Mouse (Mus musculus): Measurements from ENCODE around the gene Tifa. TPM values are rescaled to one million over a fixed set of nuclear protein-coding genes. Genes with fewer than 3 reads are reported as not detected.
A peak's percentile ranks its signal among the peaks of the same experiment; 100 is the strongest.

Gene Tifa
- total and polyA plus RNA-seq, 2 experiments from 2014 or later = 2.7 to 4.2 TPM

DNA sequence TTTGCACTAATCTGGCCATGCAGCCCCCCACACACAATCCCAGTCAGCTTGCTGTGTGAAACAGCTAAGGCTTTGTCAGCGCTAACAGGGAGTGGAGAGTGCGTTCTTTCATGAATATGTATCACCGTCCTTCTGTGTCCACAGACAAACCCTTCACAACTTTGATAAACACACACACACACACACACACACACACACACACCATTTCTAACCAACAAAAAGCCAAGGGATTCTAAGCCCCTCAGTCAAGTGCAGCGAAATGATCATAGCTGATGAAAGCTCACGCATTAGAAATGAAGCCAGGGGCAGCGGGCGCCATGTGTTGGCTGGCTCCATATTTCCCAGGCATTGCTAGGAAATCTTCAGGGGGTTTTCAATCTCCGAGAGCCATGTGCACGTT is 40.3 kb upstream of the Tifa start:
- ATAC-seq (peak; percentile 78), DNase-seq (peak; percentile 66)
- 5% methylated on average over 9 of the region's 9 CpGs for WGBS
- Histone ChIP-seq H3K9me3 (ENCODE audit: low read length) (no peaks in the 10 kb centered on the region), H3K27ac (ENCODE audit: low read depth, low read length) (peak overlapping the region; percentile 47; the same call in 1 of the 2 replicates), H3K36me3 (ENCODE audit: insufficient read depth) (no peaks in the 10 kb centered on the region), H3K27me3 (ENCODE audit: insufficient read depth, low read length) (no peaks in the 10 kb centered on the region), H3K4me1 (ENCODE audit: insufficient read depth) (peaks cover 10% of the 10 kb centered on the region), H3K4me2 (ENCODE audit: low read depth) (peak overlapping the region; percentile 57), H3K9ac (peak overlapping the region; percentile 25; the same call in 1 of the 2 replicates), H3K4me3 (ENCODE audit: low read depth, low read length) (peak overlapping the region; percentile 25)
- TF ChIP-seq CTCF (IDR thresholded peaks at IDR 0.05; ENCODE audit: low read depth) = no peak

GRCm38 (mm10) chr3:127749981-127750562 is 39.5 kb upstream of the Tifa start:
- Histone ChIP-seq H3K4me2 (ENCODE audit: low read depth) (peak overlapping the region; percentile 57), H3K4me1 (ENCODE audit: insufficient read depth) (peaks cover 10% of the 10 kb centered on the region), H3K9ac (no peak overlapping the region), H3K9me3 (ENCODE audit: low read length) (no peaks in the 10 kb centered on the region), H3K27ac (ENCODE audit: low read depth, low read length) (no peak overlapping the region), H3K27me3 (ENCODE audit: insufficient read depth, low read length) (no peaks in the 10 kb centered on the region), H3K4me3 (ENCODE audit: low read depth, low read length) (peak overlapping the region; percentile 25), H3K36me3 (ENCODE audit: insufficient read depth) (no peaks in the 10 kb centered on the region)
- ATAC-seq = peak; percentile 34; the same call in 1 of the 2 replicates
- peak; percentile 48 for DNase-seq
- no peak for TF ChIP-seq CTCF (IDR thresholded peaks at IDR 0.05; ENCODE audit: low read depth)
- 3% methylated on average over 12 of the region's 12 CpGs for WGBS

GRCm38 (mm10) chr3:127756458-127756857 is 33.1 kb upstream of the Tifa start:
- Histone ChIP-seq H3K9me3 (ENCODE audit: low read length) (no peaks in the 10 kb centered on the region), H3K4me2 (ENCODE audit: low read depth) (no peak overlapping the region), H3K4me3 (ENCODE audit: low read depth, low read length) (no peak overlapping the region), H3K4me1 (ENCODE audit: insufficient read depth) (no peaks in the 10 kb centered on the region), H3K27ac (ENCODE audit: low read depth, low read length) (no peak overlapping the region), H3K36me3 (ENCODE audit: insufficient read depth) (no peaks in the 10 kb centered on the region), H3K9ac (no peak overlapping the region), H3K27me3 (ENCODE audit: insufficient read depth, low read length) (no peaks in the 10 kb centered on the region)
- 86% methylated on average over 6 of the region's 6 CpGs for WGBS
- DNase-seq (no peak), ATAC-seq (no peak)
- TF ChIP-seq CTCF (IDR thresholded peaks at IDR 0.05; ENCODE audit: low read depth) = no peak

DNA sequence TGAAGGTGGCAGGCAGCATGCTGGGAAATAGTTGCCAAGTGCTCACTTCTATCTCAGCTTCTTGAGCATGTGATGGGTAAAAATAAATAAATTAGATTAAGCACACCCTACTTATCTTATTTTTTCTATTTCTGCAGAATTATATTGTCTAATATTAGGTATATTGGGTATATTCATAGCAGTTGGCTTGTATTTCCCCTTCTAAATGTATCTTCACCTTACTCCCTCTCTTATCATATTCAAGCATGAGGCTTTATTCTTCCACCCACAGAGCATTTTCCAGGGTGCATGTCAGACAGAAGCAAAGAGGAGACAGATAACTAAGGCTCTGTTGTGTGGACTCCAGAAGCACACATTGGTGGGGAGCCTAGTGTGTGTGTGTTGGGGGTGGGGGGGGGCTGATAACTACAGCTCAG is 31.7 kb upstream of the Tifa start:
- Histone ChIP-seq H3K4me1 (ENCODE audit: insufficient read depth) (no peaks in the 10 kb centered on the region), H3K36me3 (ENCODE audit: insufficient read depth) (no peaks in the 10 kb centered on the region), H3K4me2 (ENCODE audit: low read depth) (no peak overlapping the region), H3K27me3 (ENCODE audit: insufficient read depth, low read length) (no peaks in the 10 kb centered on the region), H3K9ac (no peak overlapping the region), H3K9me3 (ENCODE audit: low read length) (no peaks in the 10 kb centered on the region), H3K27ac (ENCODE audit: low read depth, low read length) (no peak overlapping the region), H3K4me3 (ENCODE audit: low read depth, low read length) (no peak overlapping the region)
- DNase-seq (no peak), ATAC-seq (no peak)
- no peak for TF ChIP-seq CTCF (IDR thresholded peaks at IDR 0.05; ENCODE audit: low read depth)

DNA sequence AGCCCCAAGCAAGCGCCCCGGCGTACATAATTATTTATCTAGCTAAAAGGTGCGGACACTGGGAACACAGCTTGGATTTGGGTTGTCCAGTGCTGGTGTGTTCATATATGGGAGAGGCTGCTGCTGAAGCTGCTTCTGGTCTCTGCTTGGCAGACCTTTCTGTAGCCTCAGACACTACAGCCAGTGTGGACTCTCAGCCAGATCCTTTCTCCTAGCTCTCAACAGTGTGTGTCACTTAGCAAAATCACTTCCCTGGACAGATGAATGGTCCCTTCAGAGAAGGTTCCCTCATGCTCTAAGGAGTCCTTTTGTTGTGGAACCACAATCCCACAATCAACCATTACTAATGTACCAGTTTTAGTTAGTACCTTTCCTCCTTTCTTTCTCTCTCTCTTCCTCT is 30.8 kb upstream of the Tifa start:
- Histone ChIP-seq H3K4me2 (ENCODE audit: low read depth) (no peak overlapping the region), H3K9ac (no peak overlapping the region), H3K36me3 (ENCODE audit: insufficient read depth) (no peaks in the 10 kb centered on the region), H3K4me1 (ENCODE audit: insufficient read depth) (no peaks in the 10 kb centered on the region), H3K27ac (ENCODE audit: low read depth, low read length) (no peak overlapping the region), H3K9me3 (ENCODE audit: low read length) (no peaks in the 10 kb centered on the region), H3K4me3 (ENCODE audit: low read depth, low read length) (no peak overlapping the region), H3K27me3 (ENCODE audit: insufficient read depth, low read length) (no peaks in the 10 kb centered on the region)
- ATAC-seq (peak; percentile 34; the same call in 1 of the 2 replicates), DNase-seq (no peak)
- TF ChIP-seq CTCF (IDR thresholded peaks at IDR 0.05; ENCODE audit: low read depth) = no peak
- WGBS = 32% methylated on average over 4 of the region's 4 CpGs

GRCm38 (mm10) chr3:127759212-127759611 is 30.4 kb upstream of the Tifa start:
- Histone ChIP-seq H3K27ac (ENCODE audit: low read depth, low read length) (no peak overlapping the region), H3K9ac (no peak overlapping the region), H3K27me3 (ENCODE audit: insufficient read depth, low read length) (no peaks in the 10 kb centered on the region), H3K4me2 (ENCODE audit: low read depth) (no peak overlapping the region), H3K4me1 (ENCODE audit: insufficient read depth) (no peaks in the 10 kb centered on the region), H3K9me3 (ENCODE audit: low read length) (no peaks in the 10 kb centered on the region), H3K36me3 (ENCODE audit: insufficient read depth) (no peaks in the 10 kb centered on the region), H3K4me3 (ENCODE audit: low read depth, low read length) (no peak overlapping the region)
- TF ChIP-seq CTCF (IDR thresholded peaks at IDR 0.05; ENCODE audit: low read depth) = peak; percentile 78
- DNase-seq = peak; percentile 83
- WGBS = 8% methylated on average over 8 of the region's 8 CpGs
- ATAC-seq = peak; percentile 85

DNA sequence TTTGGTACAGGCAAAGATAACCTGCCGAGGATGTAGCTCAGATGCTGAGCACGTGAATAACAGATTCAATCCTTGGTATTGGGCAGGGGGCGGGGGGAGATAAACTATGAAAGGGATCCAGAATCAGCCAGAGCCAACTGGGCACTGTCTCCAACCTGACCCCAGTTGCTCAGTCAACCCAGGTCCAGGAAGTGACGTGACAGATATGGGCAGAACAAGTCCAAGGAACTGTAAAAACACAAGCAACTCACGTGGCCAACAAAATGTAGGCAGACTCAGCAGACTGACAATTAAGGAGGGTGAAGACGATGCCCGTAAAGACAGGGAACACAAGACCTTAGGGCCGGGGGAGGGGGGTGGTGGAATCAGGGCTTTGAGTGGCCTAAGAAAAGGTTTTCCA is 27.2 kb upstream of the Tifa start:
- no peaks in the 10 kb centered on the region for H3K4me1 ChIP-seq (ENCODE audit: insufficient read depth)
- no peak overlapping the region for H3K4me2 ChIP-seq (ENCODE audit: low read depth)
- TF ChIP-seq CTCF (IDR thresholded peaks at IDR 0.05; ENCODE audit: low read depth) = no peak
- whole genome bisulfite sequencing = 62% methylated on average over 8 of the region's 8 CpGs
- ATAC-seq = no peak
- no peaks in the 10 kb centered on the region for H3K9me3 ChIP-seq (ENCODE audit: low read length)
- H3K27ac ChIP-seq (ENCODE audit: low read depth, low read length) = no peak overlapping the region
- DNase-seq = no peak
- H3K9ac ChIP-seq = no peak overlapping the region
- H3K27me3 ChIP-seq (ENCODE audit: insufficient read depth, low read length) = no peaks in the 10 kb centered on the region
- H3K4me3 ChIP-seq (ENCODE audit: low read depth, low read length) = no peak overlapping the region
- no peaks in the 10 kb centered on the region for H3K36me3 ChIP-seq (ENCODE audit: insufficient read depth)
